Mouse (Mus musculus): ENCODE results near the gene Myef2.

Myef2 gene

DNA sequence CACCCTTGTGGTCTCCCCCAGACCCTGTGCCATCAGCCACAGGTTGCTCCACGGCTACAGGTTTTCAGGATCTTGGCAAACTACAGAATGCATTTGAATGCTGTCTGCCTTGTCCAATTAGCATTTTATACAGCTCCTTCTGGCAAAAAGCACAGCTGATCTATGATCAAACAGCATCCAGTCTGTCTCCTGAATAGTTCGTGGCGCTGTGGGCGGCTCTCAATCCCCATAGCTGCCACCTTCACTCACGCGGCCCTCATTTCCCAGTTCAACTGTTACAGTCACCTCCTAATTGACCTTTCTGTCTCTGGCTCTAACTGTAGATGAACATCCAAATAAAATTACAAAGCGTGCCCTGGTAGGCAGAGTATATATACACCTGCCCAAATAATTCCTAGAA lies 56.1 kb downstream of the Myef2 start:
- DNase-seq (ENCODE audit: low spot score), result no peak

GRCm38 (mm10) chr2:125062944-125063343 lies 60.5 kb downstream of the Myef2 start:
- no peak for DNase-seq (ENCODE audit: low spot score)

- no peak for DNase-seq (ENCODE audit: low spot score)
These were observed 62.0 kb downstream of the Myef2 start for GRCm38 (mm10) chr2:125061451-125061850.

- no peak for DNase-seq (ENCODE audit: low spot score)
These were observed 66.1 kb downstream of the Myef2 start for GRCm38 (mm10) chr2:125057250-125057815.

DNA sequence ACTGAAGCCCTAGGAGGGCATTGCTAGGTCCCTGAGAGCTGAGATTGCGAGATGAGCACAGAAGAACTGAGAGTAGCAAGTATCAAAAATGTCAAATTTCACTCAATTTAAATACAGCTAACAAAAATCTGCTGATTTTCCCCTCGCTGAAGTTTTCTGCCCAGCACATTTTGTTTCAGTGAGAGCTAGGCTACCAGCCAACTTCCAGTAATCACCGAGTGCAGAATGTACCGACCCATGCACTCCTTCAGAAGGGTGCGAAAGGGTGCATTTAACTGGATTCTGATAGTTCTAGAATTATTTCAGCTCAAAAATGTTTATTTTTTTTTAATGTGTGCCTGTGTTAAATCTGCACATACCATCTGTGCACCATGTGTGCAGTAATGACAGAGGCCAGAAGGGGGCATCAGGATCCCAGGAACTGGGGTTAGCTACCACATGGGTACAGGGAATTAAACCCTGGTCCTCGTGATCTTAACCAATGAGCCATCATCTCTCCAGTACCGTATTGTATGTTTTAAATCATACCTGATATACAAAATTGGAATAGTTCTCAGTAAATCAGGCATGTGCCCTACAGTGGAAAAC lies 68.1 kb downstream of the Myef2 start:
- no peak for DNase-seq (ENCODE audit: low spot score)

All from ovary, postnatal 14 days (tissue).